Mouse (Mus musculus) monocyte, adult 2 months (primary cell): ENCODE data around the gene Carhsp1.

Experiments
- DNase-seq, 2 experiments: peaks; one replicate each; pipeline ENCODE4 v3.0.0; 2022; ENCODE audit warnings: low spot score in 2 of 2, low read depth in 1 of 2

Gene Carhsp1

DNA sequence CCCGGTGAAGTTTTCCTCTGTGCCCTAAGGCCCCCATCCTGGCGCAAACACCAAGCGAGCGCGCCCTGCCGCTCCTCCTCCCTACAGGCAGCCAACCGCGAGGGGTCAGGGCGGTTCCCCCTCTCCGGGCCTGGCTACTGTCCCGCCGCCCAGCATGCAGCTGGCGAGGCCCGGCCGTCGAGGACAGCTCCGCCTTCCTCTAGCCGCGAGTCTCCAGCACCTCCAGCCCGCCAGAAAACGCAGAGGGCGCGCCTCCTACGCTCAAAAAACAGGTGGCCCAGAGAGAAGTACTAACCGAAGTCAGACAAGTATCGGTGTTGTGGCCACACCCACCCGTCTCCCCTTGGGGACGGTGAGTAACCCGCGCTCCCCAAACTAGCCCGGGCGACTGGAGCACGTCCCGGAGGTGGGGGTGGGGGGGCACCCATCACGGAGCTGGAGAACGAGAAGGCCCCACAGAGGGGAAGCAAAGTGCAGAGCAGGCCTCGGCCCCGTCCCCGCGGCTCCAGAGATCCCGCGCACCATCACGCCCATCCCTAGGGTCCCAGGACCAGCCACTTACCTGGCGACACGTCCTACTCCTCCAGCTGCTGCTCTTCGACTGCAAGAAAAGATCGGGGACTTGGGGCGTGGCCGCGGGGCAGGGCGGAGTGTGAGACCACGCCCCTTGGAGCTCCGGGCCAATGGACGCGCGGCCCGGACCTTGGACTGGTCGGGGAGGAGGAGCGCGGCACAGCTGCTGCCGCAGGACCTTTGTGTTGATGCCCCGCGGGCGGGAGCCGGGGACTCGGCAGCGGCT is at the start of gene Carhsp1:
Gene Carhsp1, minus strand, starts transcription at position 605 of the 799 bp plus-strand sequence.
- DNase-seq: peak; percentile 75 to 80

DNA sequence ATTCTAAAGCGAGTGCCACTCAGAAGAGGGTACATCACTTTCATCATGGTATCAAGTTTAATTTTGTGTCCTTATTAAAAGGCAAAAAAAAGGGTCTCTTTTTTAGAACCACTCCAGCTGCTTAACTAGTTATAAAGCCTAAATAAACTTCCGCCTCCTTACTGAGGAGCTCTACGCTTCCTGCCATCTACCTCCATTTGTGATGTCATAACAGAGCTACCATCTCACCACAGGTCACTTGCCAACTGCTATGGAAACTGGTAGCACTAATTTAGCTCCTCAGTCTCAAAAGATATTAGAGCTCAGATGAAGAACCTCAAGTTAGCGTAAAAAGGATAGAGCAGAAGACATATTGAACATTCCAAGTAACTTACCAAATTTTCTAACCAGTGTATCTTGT is 48.5 kb upstream of the Carhsp1 start:
- DNase-seq: no peak

DNA sequence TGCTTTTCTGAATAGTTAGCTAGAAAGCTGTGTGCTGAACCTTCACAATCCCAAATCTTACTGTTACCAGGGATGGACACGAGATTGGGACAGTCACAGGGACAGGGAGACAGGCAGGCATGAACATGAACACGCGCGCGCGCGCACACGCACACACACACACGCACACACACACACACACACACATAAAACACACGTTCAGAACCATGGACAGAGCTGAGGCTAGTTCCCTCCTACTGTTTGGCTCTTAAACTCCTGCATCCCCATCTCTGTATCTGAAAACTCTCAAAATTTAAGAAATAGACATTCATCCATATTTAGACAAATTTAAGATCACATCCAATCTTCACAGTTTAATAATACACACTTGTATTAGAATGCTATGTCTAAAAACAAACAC is 45.8 kb upstream of the Carhsp1 start:
- no peak for DNase-seq

DNA sequence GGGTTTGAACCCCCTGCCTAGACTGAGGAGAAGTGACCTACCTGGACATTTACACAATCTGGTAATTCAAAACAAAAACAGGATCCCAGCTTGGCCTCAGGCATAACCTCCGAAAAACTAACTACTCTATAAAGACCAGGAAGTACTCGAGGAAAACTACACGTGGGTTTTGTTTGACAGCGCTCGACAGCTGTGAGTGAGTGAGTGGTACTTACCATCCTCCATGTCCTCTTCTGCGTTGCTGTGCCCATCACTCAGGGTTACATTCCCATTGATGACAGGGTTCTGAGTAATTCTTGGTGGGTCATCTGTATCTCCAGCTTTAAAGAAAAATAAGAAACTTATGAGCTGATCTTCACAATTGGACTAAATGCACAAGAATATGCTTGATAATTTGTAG is 44.3 kb upstream of the Carhsp1 start:
- no peak for DNase-seq

DNA sequence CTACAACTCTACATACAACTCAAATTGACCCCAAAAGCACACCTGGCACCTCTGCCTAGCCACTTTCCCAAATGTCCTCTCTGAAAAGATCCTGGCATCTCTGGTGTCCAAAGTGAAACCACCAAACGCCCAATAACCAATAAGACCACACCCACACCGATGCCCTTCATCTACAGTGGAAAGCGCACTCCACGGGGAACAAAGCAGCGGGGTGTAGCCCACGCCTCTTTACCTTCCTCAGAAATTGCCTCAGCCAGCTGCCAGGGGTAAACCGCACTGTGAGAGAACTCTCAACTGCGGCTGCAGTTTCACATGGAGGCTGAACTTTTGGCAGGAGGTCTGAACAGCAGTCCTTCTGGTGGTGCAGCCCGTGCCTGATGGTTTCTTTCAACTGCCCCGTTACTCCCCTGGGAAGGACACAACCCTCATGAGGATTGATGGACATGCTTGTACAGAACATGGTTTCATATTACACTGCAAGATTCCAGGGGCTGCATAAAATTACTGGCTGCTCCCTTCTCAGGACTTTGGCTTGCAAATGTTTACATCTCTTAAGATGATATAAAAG is 43.6 kb upstream of the Carhsp1 start:
- no peak for DNase-seq

DNA sequence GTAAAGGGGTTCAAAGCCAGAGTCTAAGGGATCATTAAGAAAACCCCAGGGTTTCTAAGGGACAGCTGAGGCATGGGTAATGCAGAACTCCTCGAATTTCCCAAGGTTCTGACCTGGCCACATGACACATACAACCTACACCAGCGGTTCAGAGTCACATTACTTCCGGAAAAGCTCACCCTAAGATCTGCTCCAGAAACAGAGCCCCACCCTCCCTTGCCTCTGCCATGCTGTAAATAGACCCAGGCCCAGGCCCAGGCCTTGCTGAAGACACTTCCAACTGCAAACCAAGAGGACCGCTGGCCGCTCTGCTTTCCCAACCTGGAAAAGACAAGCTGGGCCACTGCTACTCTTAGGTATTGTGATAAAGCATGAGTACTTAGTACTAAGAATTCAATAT is 42.9 kb upstream of the Carhsp1 start:
- DNase-seq: no peak

DNA sequence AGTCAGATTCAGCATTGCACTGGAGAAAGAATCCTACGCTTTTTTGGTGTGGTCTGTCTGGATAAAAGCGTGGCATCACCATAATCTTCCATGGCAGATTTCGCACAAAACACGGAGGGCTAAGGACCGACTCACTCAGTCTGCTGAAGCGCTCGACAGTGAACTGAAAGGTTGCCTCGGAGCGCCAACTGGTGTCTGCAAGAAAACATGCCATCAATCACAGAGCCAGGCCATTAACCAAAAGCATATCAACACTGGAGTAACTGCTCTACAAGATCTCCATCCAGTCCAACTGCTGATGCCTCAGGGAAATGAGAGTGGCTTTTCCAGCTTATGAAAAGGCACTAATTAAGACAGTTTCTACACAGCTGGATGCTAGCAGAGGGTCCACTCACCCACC is 40.0 kb upstream of the Carhsp1 start:
- no peak for DNase-seq

DNA sequence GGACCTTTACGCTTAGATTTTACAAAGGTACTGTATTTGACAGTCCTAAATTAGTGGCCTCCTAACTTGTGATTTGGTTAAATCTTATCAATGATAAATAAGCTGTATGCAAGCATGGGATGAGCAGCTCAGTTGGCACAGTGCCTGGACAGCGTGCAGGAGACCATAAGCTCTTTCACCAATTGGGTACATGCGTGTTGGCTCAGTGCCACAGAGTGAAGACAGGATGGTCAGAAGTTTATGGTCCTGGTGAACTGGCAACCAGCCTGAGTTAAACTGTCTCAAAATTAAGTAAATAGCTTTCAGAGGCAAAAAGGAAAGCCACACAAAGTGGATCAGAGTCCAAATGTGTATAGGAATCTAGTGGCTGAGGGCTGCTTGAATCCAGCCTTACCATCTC is 28.6 kb upstream of the Carhsp1 start:
- no peak for DNase-seq

DNA sequence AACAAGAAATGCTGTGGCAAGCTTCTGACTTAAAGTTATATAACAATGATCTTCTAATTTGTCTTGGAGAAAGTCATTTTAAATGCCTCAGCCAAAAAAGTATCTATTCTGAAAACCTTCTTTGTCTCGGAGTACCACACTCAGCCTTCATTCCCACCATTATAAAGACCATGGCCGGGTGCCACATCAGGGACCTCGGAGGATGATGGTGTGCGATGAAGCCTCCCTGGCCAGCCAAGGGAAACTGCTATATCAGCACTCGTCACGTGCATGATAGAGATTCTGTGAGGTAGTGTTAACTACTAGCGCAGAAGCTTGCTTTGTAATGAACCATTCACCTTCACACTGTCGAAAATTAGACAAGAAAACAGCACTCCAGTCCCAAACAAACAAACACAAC is 27.6 kb upstream of the Carhsp1 start:
- no peak for DNase-seq

DNA sequence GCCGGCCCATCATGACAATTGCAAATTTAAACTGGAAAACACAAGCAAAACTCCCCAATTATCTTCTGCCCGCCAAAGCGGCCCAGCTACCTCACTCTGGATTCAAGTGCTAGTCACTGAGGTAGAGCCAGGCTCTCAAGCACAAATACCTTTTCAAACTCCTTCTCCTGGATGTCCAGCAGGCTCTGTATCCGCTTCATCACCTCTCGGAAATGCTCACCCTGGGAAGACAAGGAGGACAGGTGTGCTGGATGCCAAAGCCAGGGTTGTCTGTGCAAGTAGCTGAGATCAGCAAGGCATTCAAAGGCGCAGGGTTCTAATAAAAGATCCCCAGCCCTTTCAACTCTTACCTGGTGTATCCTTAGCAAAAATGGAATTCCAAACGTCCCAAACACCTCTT is 19.3 kb upstream of the Carhsp1 start:
- DNase-seq: no peak

DNA sequence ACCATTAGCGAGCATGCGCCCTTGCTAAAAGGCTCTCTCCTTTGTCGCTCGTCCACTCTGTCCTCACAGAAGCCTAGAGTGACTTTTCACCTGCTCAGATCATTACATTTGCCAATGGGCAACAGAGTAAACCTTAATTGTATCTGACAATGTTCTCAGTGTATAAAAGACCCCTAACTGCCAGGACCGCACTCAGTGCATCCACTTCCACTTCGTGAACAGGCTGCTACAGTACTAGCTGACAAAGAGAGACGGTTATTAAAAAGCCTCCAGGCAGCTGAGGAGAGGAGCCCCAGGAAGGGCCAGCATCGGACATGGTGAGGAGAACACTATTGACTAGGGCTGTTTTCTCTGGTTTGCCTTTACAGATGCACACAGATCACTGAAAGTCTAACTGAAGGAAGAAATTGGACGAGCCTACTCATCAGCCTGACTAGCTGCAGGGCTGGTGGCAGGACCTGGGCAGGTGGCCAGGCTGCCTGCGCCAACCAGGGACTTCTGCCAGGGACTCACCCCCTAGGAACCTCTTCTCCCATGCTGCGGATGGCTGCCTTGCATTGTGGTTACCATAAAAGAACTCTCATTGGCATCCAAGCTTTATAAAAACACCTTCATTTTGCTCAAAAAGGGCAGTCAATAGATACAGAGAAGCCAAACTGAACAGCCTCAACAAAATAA is 18.2 kb upstream of the Carhsp1 start:
- no peak for DNase-seq

DNA sequence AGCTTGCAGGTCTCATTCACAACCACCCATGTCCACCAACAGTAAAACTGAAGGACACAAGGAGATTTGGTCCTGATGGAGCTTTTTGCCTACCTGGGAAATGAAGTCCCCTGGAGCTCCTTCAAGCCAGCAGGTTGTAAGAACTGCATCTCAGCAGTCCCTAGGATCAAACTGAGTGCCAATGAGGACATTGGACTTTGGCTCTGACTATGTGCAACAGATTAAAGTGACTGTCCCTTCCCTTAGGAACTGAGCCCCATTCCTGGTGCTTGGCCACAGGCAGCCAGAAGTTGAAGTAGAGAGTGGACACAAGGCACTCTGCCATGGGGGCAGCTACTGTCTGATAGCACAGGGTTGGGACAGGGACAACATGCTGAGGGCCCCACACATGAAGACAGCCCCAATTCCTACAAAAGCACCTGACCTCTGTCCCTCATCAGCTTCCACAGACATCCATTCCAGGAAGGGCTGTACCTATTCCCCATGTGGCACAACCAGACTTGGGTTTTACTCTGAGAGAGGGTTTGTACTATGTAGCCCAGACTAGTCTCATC is 15.7 kb upstream of the Carhsp1 start:
- DNase-seq: no peak

DNA sequence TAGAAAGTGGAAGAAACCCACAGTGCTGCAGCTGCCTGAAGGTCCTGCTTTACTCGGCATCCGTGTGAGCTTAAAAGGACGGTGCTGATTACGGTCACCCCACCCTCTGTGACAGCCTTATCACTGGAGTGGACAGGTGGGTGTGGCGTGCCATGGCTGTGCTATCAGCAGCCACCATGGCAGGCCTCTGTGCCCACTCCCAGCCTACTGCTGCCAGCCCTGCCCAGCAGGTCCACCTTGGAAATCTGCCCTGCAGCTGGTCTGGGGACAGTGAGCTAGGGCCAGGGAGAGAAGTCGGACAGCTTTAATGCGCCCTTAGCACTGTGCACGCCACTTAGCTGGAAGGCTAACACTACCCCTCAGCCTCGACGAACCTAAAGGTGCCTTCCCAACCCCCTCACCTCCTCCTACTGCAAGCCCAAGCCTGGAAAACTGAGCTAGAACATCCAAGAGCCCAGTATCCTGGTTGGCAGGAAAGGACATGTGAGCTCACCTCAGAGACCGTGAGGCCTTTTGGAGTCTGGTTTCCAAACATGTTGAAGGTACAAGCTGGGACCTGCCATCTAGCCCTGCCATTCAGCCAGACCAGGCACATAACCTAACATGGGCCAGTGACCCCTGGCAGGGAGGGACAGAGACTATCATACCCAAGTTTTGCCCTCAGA is 15.0 kb upstream of the Carhsp1 start:
- no peak for DNase-seq

DNA sequence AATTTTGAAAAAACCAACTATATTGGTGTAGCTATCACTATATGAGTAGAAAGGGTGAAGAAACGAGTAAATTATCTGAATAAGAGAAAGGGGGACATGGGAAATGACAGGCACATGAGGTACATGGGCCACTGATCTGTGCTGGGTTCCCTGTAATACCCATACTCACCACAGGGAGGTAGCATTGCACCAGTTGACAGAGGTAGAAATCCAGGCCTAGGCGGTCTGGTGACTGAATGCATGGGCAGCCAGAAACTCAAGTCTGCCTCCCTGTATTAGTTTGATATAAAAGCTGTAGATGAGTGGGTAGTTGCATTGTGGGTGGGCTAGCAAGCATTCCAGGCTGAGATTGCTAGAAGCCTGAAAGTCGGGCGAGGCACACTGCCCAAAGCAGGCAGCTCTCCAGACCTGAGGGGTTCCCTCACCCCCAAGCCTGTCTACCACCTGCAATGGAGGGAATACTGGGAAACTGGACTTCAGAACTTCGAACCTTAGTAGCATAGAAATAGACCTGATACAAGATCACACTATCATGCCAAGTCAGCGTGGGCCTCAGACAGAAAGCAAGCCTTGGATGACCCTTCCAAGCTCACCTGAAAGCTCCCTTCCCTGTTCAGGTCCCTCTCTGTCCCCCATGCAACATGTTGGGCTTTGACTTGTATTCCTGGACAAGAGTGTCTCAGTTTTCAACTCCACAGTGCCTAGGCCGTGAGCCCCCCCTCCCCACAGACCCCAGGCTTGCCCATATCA is 14.3 kb upstream of the Carhsp1 start:
- peak; percentile 42 to 52 for DNase-seq

DNA sequence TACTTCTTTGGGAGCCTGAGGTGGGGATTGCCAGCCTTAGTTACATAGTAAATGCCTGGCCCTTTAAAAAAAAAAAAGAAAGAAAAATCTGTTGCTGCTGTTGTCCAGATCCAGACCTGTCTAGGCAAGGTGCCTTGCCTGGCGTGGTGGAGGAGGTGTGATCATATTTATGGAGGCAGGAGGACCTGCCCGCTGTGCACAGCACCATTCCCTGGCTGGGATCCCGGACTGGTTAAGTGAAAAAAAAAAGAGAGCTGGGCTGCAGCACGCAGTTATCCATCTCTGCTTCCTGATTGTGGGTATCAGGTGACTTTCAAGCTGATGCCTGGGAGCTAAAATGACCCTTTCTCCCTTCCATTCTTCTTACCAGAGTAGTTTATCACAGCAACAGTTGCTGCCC is 13.1 kb upstream of the Carhsp1 start:
- DNase-seq: no peak

DNA sequence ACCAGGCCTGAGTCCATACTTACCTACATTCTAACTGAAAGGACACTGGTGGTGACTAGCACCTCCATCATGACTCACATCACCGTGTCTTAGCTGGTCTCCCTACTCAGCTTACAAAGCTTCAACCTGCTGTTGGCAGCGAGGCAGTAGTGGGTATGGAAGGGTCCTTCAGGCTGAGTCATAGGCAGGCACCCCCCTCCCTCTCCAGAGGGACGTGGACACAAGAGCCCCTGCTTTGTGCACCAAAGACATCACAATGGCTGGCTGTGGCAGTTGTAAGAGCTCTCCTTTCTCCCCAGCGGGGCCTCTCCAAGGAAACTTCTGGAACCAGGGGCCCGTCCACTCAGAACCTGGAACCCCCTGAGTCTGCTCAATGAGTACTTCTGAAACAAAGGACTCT is 8.5 kb upstream of the Carhsp1 start, which contains the start of gene Gm5767:
Gene Gm5767, plus strand, starts transcription at position 301 of the 400 bp plus-strand sequence.
- no peak for DNase-seq

DNA sequence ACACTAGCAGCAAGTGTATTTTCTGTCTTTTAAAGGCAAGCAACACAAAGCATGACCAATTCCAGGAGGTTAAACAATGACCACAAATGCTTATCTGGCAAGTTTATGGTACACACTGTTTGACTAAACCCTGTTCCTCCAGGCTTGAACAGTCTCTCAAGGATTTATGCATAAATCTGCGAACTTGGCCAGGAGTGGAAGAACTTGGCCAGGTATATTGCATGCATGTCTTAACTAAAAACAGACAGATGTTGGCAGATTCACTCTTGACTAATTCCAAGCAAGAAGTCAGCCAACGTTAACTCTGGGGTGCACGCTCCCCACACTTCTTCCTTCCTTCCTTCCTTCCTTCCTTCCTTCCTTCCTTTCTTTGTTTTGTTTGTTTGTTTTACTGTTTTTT is 7.8 kb upstream of the Carhsp1 start:
- DNase-seq: no peak

DNA sequence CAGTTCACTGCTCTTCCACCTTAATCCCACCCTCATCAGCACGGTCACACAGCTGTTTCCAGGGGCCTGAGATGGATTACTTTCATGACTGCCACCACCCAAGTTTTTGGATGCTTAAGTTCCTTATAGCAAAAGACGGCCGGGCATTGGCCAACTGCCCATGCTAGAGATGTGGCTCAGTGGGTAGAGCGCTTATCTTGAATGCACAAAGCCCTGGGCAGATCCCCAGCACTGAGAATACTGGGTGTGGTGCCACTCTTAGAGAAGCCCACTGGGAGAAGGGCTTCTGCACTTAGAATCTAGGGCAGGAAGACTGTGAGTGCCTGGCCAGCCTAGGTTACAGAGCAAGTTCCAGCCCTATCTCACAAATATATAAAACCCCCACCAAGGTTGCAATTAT is 6.7 kb upstream of the Carhsp1 start:
- no peak for DNase-seq

DNA sequence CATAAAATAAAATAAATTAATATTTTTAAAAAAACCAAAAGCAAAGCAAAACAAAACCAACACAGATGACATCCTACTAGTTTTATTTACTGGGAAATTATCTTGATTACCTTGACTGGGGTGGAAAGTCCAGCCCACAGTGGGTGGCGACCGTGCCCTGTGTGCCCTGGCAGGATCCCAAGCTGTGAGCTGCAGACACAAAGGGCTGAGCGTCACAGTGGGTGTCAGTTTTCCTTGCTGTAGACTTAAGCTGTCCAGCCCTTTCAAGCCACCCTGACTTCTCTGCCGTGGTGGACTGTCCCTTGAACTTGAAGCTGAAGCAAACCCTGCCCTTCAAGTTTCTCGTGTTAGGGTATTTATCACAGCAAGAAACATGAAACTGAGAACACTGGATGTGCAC is 6.1 kb upstream of the Carhsp1 start:
- DNase-seq: no peak

DNA sequence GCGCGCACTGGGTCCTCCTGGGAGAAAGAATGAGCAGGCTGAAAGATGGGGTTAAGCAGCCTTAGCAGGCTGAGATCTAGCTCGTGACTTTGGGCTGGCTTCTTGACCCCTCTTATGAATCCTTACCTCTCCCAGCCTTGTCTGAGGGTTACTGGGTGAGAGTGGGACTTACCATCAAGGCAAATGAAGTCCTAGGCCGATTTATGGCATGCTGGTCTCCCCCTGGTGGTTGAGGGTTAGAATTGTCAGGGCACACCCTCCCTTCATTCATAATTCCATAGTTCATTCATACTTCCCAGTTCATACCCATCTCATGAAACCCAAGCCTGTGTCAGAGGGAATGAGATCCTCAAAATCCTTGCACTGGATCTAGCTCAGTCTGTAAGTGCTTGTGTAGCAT is 4.8 kb upstream of the Carhsp1 start:
- DNase-seq: peak in 1 of 2 experiments; percentile 33

DNA sequence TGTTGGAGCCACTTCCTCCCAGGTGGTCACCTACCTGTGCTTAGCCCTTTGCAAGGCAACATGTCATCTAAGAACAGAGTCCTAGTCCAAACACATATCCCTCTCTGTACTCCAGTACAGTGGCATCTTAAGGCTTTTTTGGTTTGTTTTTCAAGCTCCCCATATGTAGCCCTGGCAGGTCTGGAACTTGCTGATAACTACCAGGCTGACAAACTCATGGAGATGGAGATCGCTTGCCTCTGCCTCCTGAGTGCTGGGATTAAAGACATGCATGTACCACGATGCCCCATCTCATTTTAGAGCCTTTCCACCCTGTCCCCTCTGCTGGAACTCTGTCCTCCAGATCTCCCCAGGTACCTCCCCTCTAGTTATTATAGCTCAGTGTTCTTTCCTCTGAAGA is 4.3 kb upstream of the Carhsp1 start:
- no peak for DNase-seq
